Mouse (Mus musculus): Measurements from ENCODE around the gene Atg101.

DNA sequence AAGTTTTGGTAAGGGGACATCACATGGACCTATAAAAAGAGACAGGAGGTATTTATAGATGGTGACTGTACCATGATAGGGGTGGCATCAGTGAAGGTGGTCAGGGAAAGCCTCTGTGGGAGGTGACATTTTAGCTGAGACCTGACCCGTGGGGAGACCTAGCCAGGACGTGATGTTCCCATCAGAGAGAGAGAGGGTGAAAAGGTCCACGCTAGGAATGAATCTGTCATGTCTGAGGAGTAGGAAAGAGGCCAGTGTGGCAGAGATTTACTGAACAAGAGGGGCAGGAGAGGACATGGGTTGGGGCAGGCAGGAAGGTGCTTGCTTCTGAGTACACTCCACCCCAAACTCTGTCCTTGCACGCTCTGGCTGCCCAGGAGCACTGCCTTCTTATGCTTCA, 19.8 kb downstream of the Atg101 start:
- TF ChIP-seq MAZ (IDR thresholded peaks at IDR 0.05; ENCODE audit: low read depth, low read length): no peak
- no peak for TF ChIP-seq KAT2A (conservative IDR thresholded peaks at IDR 0.05; ENCODE audit: low read depth, low read length)
- no peak for TF ChIP-seq JUND (IDR thresholded peaks at IDR 0.05; ENCODE audit: low read depth, low read length)
- no peak for TF ChIP-seq HCFC1 (IDR thresholded peaks at IDR 0.05; ENCODE audit: low read depth, low read length)
- TF ChIP-seq NRF1 (IDR thresholded peaks at IDR 0.05; ENCODE audit: insufficient read depth, low read depth, low read length, poor library complexity, severe bottlenecking): no peak
- TF ChIP-seq CTCF (IDR thresholded peaks at IDR 0.05 in 2 of 3, conservative IDR thresholded peaks at IDR 0.05 in 1 of 3; ENCODE audit: control insufficient read depth in 1 of 3, insufficient read depth in 1 of 3, low read depth in 2 of 3, low read length in 3 of 3, poor library complexity in 1 of 3, severe bottlenecking in 1 of 3): no peak

Data from MEL (cell line).